Mouse (Mus musculus) limb, embryonic 15.5 days (tissue): ENCODE data around the gene Tbx6. TPM values are rescaled to one million over a fixed set of nuclear protein-coding genes. Genes with fewer than 3 reads are reported as not detected.

Experiments
- ATAC-seq: fragments of 200-750 bp; cut with Nextera tagmentation; 2 replicates; pipeline ENCODE4 v1.8.0; 2017; ENCODE audit warnings: low read depth, moderate TSS enrichment; ENCODE audit not compliant: insufficient number of reproducible peaks, low FRiP score, low TSS enrichment
- H3K27ac ChIP-seq: fragments of 300-500 bp; sonication (generic); 2 replicates; pipeline ENCODE4 v1.5.1; 2015; ENCODE audit warnings: moderate library complexity, mild to moderate bottlenecking, inconsistent platforms
- H3K27me3 ChIP-seq: fragments of 300-500 bp; sonication (generic); 2 replicates; pipeline ENCODE4 v1.6.1; 2015; ENCODE audit warnings: inconsistent platforms
- H3K36me3 ChIP-seq: fragments of 300-500 bp; sonication (generic); 2 replicates; pipeline ENCODE4 v1.6.1; 2015; ENCODE audit warnings: inconsistent platforms
- H3K4me1 ChIP-seq: fragments of 300-500 bp; sonication (generic); 2 replicates; pipeline ENCODE4 v1.6.1; 2015; ENCODE audit warnings: inconsistent platforms
- H3K4me2 ChIP-seq: fragments of 300-500 bp; sonication (generic); 2 replicates; pipeline ENCODE4 v1.6.1; 2015; ENCODE audit warnings: mild to moderate bottlenecking, inconsistent platforms
- H3K4me3 ChIP-seq: fragments of 300-500 bp; sonication (generic); 2 replicates; pipeline ENCODE4 v1.5.1; 2015; ENCODE audit warnings: mild to moderate bottlenecking, inconsistent platforms
- H3K9ac ChIP-seq: fragments of 300-500 bp; sonication (generic); 2 replicates; pipeline ENCODE4 v1.6.1; 2015; ENCODE audit warnings: inconsistent platforms
- H3K9me3 ChIP-seq: fragments of 300-500 bp; sonication (generic); 2 replicates; pipeline ENCODE4 v1.6.1; 2016; ENCODE audit warnings: inconsistent platforms
- WGBS: fragments of 180-500 bp; shearing (Covaris S2); methylation state at CpG from one replicate; pipeline ENCODE4 v1.1.7; 2015; 5-methylcytosine and 5-hydroxymethylcytosine counted together
- polyA plus RNA-seq: library from polyadenylated mRNA; unstranded; fragments of >200 nt; fragmentation: Nextera tagmentation; extraction: Ambion mirVana; gene quantifications from 2 replicates; pipeline ENCODE4 v1.2.1, GENCODE M21; 2015

The Tbx6 gene
- polyA plus RNA-seq, 1 experiment from 2014 or later, result 0.37 TPM

DNA sequence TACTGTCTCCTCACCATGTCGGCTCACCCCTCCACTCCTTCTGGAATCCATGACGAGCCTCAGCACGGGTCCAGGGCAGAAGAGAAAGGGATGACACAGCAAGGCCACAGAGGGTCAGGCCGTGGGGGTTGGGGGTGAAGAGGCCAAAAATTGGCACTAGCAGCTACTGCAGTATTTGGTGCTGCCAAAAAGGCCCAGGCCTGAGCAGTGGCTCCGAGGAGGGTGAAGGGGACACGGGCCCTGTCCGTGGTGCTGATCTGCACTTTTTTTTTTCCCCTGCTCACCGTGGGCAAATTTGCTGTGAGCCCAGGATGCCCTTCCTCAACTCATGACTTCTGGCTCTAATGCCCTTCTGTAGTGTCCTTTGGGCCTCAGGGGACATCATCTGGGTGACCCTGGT is 44.1 kb downstream of the Tbx6 start:
- Histone ChIP-seq H3K36me3 (no peaks in the 10 kb centered on the region), H3K27ac (no peak overlapping the region), H3K4me1 (peaks cover 6% of the 10 kb centered on the region), H3K4me2 (no peak overlapping the region), H3K4me3 (no peak overlapping the region), H3K9me3 (no peaks in the 10 kb centered on the region), H3K9ac (no peak overlapping the region), H3K27me3 (peaks cover 53% of the 10 kb centered on the region)
- 18% methylated on average over 8 of the region's 8 CpGs for WGBS
- ATAC-seq, result no peak

GRCm38 (mm10) chr7:126825952-126826351 is 44.7 kb downstream of the Tbx6 start:
- H3K4me1 ChIP-seq, result peaks cover 6% of the 10 kb centered on the region
- H3K27ac ChIP-seq, result no peak overlapping the region
- no peaks in the 10 kb centered on the region for H3K9me3 ChIP-seq
- peaks cover 58% of the 10 kb centered on the region for H3K27me3 ChIP-seq
- H3K4me2 ChIP-seq, result no peak overlapping the region
- WGBS, result 73% methylated on average over 5 of the region's 5 CpGs
- H3K4me3 ChIP-seq, result no peak overlapping the region
- H3K36me3 ChIP-seq, result no peaks in the 10 kb centered on the region
- no peak overlapping the region for H3K9ac ChIP-seq
- ATAC-seq, result no peak

DNA sequence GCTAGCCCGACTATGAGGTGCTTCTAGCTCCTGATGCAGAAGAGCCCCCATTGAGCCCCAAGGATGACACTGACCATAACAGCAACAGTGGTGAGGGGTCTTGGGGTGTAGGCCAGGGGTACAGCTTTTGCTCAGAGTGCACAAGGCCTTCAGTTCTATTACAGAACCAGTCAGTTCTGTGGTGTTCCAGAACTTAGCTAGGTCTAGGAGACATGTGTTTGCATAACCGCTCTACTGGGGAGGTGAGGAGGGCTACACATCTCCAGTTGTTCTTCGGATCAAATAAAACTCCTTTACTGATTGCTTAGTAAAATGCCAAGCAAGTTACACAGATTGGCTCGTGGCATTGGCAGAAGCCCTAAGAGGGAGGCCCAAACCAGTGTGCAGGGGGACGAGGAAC is 50.3 kb downstream of the Tbx6 start, which contains the start of gene 4930451I11Rik:
Gene 4930451I11Rik, minus strand, starts transcription at position 101 of the 400 bp plus-strand sequence.
- Histone ChIP-seq H3K9ac (no peak within 1 kb of the TSS), H3K27ac (no peak within 1 kb of the TSS), H3K36me3 (no peaks in the 10 kb centered on the region), H3K4me2 (peak within 1 kb of the TSS; percentile 41), H3K9me3 (no peaks in the 10 kb centered on the region), H3K4me1 (peaks cover 4% of the 10 kb centered on the region), H3K27me3 (0 out of 2 replicates have a peak, but pooled peaks cover 20% of the 10 kb centered on the region), H3K4me3 (peak within 1 kb of the TSS; percentile 23)
- no peak for ATAC-seq
- WGBS, result 64% methylated on average over 5 of the region's 5 CpGs

DNA sequence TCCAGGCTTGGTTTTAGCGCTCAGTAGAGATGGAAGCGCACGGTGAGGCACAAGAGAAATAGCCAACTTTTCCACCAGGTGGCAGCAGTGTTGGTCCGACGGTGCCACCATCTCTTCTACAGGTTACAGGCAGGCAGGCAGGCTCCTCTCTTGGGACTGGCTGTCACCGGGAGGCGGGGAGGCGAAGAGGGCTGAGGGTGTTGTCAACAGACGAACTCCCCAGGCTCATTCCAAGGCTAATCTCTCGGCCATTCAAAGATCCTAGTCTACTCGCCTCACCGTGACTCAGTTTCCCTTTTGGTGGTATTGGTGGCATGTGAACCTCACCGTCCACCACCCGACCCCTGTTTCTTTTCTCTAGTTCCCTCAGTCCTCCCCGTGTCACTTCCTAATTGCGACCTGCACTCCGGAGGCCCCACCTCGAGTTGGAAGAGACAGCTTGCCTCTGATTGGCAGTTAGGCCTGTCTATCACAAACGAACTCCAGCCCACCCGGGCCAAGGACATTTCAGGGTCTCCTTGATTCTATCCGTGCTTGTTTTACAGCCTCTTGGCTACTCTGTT is 50.8 kb downstream of the Tbx6 start:
- Histone ChIP-seq H3K27me3 (0 out of 2 replicates have a peak, but pooled peaks cover 17% of the 10 kb centered on the region), H3K4me1 (peaks cover 4% of the 10 kb centered on the region), H3K9me3 (no peaks in the 10 kb centered on the region), H3K9ac (no peak overlapping the region), H3K27ac (no peak overlapping the region), H3K36me3 (no peaks in the 10 kb centered on the region), H3K4me2 (peak overlapping the region; percentile 41), H3K4me3 (peak overlapping the region; percentile 23)
- peak; percentile 64 for ATAC-seq
- 2% methylated on average over 21 of the region's 21 CpGs for WGBS

DNA sequence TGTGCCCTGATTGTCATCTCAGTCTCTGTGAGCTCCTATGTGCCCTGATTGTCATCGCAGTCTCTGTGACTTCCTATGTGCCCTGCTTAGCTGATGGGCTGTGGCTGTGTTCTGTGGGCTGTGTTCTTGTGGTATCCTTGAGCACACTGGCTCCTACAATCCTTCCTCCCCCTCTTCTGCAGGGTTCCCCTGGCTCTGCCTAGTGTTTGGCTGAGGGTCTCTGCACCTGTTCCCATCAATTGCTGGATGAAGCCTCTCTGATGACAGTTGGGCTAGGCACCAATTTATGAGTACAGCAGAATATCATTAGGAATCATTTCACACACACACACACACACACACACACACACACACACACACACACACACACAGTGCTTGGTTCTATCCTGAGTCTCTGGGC is 52.0 kb downstream of the Tbx6 start:
- no peak overlapping the region for H3K9ac ChIP-seq
- 96% methylated on average over 1 of the region's 1 CpGs for WGBS
- H3K27ac ChIP-seq, result no peak overlapping the region
- H3K36me3 ChIP-seq, result no peaks in the 10 kb centered on the region
- peaks cover 4% of the 10 kb centered on the region for H3K4me1 ChIP-seq
- no peak overlapping the region for H3K4me2 ChIP-seq
- no peaks in the 10 kb centered on the region for H3K9me3 ChIP-seq
- 0 out of 2 replicates have a peak, but pooled peaks cover 17% of the 10 kb centered on the region for H3K27me3 ChIP-seq
- no peak overlapping the region for H3K4me3 ChIP-seq
- no peak for ATAC-seq

Other genes with a start within 250 kb of the Tbx6 start
- gene Eif3c, start 215.1 kb upstream of the Tbx6 start, polyA plus RNA-seq, result 173 and 191 TPM in 2 replicates
- 0.79 and 1.9 TPM in 2 replicates for gene Apobr, start 196.5 kb upstream of the Tbx6 start, polyA plus RNA-seq
- 32.7 and 37.7 TPM in 2 replicates for gene Cln3, start 195.7 kb upstream of the Tbx6 start, polyA plus RNA-seq
- not detected in 2 replicates for gene Il27, start 186.5 kb upstream of the Tbx6 start, polyA plus RNA-seq
- 29.8 and 41.9 TPM in 2 replicates for gene Nupr1, start 150.6 kb upstream of the Tbx6 start, polyA plus RNA-seq
- 43.4 and 43.9 TPM in 2 replicates for gene Sgf29, start 132.2 kb upstream of the Tbx6 start, polyA plus RNA-seq
- 12.2 and 17.5 TPM in 2 replicates for gene Sult1a1, start 105.1 kb upstream of the Tbx6 start, polyA plus RNA-seq
- gene Bola2, start 86.1 kb upstream of the Tbx6 start, polyA plus RNA-seq, result 109 and 131 TPM in 2 replicates
- 10.5 and 12.3 TPM in 2 replicates for gene Slx1b, start 85.7 kb upstream of the Tbx6 start, polyA plus RNA-seq
- gene Coro1a, start 73.7 kb upstream of the Tbx6 start, polyA plus RNA-seq, result 44.5 and 46.5 TPM in 2 replicates
- gene Mapk3, start 21.9 kb upstream of the Tbx6 start, polyA plus RNA-seq, result 65.2 and 68.3 TPM in 2 replicates
- gene Gdpd3, start 15.1 kb upstream of the Tbx6 start, polyA plus RNA-seq, result 16.8 and 17.7 TPM in 2 replicates
- gene Ypel3, start 4.5 kb upstream of the Tbx6 start, polyA plus RNA-seq, result 117 and 122 TPM in 2 replicates
- gene Ppp4c, start 11.0 kb downstream of the Tbx6 start, polyA plus RNA-seq, result 212 and 227 TPM in 2 replicates
- 0.22 and 0.56 TPM in 2 replicates for gene Fam57b, start 16.2 kb downstream of the Tbx6 start, polyA plus RNA-seq
- gene 4930451I11Rik, start 50.2 kb downstream of the Tbx6 start, polyA plus RNA-seq, result not detected in 2 replicates
- 0.57 and 0.82 TPM in 2 replicates for gene Doc2a, start 65.9 kb downstream of the Tbx6 start, polyA plus RNA-seq
- gene Hirip3, start 80.5 kb downstream of the Tbx6 start, polyA plus RNA-seq, result 26.7 and 30.1 TPM in 2 replicates
- 80.7 and 82.1 TPM in 2 replicates for gene Ino80e, start 80.9 kb downstream of the Tbx6 start, polyA plus RNA-seq
- 40.9 and 46.3 TPM in 2 replicates for gene Taok2, start 103.2 kb downstream of the Tbx6 start, polyA plus RNA-seq
- gene Tmem219, start 141.4 kb downstream of the Tbx6 start, polyA plus RNA-seq, result 31.3 and 35.1 TPM in 2 replicates
- gene Kctd13, start 147.4 kb downstream of the Tbx6 start, polyA plus RNA-seq, result 13.5 and 15.3 TPM in 2 replicates
- gene Asphd1, start 168.1 kb downstream of the Tbx6 start, polyA plus RNA-seq, result 0.10 TPM in 1 of 2 replicates, not detected in the other
- 0.46 and 0.50 TPM in 2 replicates for gene Sez6l2, start 169.1 kb downstream of the Tbx6 start, polyA plus RNA-seq
- 105 and 119 TPM in 2 replicates for gene Cdipt, start 194.4 kb downstream of the Tbx6 start, polyA plus RNA-seq
- 1.5 and 1.6 TPM in 2 replicates for gene Cdiptos, start 194.6 kb downstream of the Tbx6 start, polyA plus RNA-seq
- gene Mvp, start 233.1 kb downstream of the Tbx6 start, polyA plus RNA-seq, result 13.1 and 17.0 TPM in 2 replicates
- gene Pagr1b, start 235.0 kb downstream of the Tbx6 start, polyA plus RNA-seq, result 0.63 and 1.8 TPM in 2 replicates
- 46.7 and 85.6 TPM in 2 replicates for gene Pagr1a, start 235.9 kb downstream of the Tbx6 start, polyA plus RNA-seq
- gene Gm42742, start 239.6 kb downstream of the Tbx6 start, polyA plus RNA-seq, result 28.9 and 58.2 TPM in 2 replicates
- gene Prrt2, start 239.7 kb downstream of the Tbx6 start, polyA plus RNA-seq, result 16.5 and 17.5 TPM in 2 replicates
- gene Maz, start 245.6 kb downstream of the Tbx6 start, polyA plus RNA-seq, result 49.8 and 54.8 TPM in 2 replicates